Mouse (Mus musculus) CH12.LX (cell line): Measurements from ENCODE around the gene Dmkn.

Experiments used
- BHLHE40 ChIP-seq: IDR thresholded peaks from 2 replicates; pipeline ENCODE4 v1.6.1; 2011; ENCODE audit warnings: mild to moderate bottlenecking, low read depth, low read length, improper control_type of control experiment
- CTCF ChIP-seq, 2 experiments: IDR thresholded peaks in 1 of 2; conservative IDR thresholded peaks in 1 of 2; 2 replicates each; pipeline ENCODE4 v1.5.1; 2011 to 2012; ENCODE audit warnings: low read depth in 2 of 2, low read length in 2 of 2, improper control_type of control experiment in 1 of 2, inconsistent platforms in 1 of 2, mild to moderate bottlenecking in 1 of 2, moderate library complexity in 1 of 2
- EP300 ChIP-seq: IDR thresholded peaks from 2 replicates; pipeline ENCODE4 v1.6.1; 2011; ENCODE audit warnings: low read length, improper control_type of control experiment
- HCFC1 ChIP-seq: IDR thresholded peaks from 2 replicates; pipeline ENCODE4 v1.6.1; 2012; ENCODE audit warnings: low read depth, mild to moderate bottlenecking, inconsistent platforms, low read length, improper control_type of control experiment
- JUN ChIP-seq: IDR thresholded peaks from 2 replicates; pipeline ENCODE4 v1.6.1; 2011; ENCODE audit warnings: low read depth, mild to moderate bottlenecking, low read length, improper control_type of control experiment, moderate library complexity; ENCODE audit not compliant: insufficient read depth
- MAX ChIP-seq: IDR thresholded peaks from 2 replicates; pipeline ENCODE4 v1.6.1; 2011; ENCODE audit warnings: low read length, improper control_type of control experiment
- NELFE ChIP-seq: IDR thresholded peaks from 2 replicates; pipeline ENCODE4 v1.6.1; 2011; ENCODE audit warnings: low read depth, low read length, improper control_type of control experiment
- POLR2A ChIP-seq: IDR thresholded peaks from 2 replicates; pipeline ENCODE4 v1.6.1; 2011; ENCODE audit warnings: low read depth, mild to moderate bottlenecking, improper control_type of control experiment, low read length
- POLR2AphosphoS2 ChIP-seq: IDR thresholded peaks from 2 replicates; pipeline ENCODE4 v1.6.1; 2011; ENCODE audit warnings: low read depth, low read length, improper control_type of control experiment
- SIN3A ChIP-seq: IDR thresholded peaks from 2 replicates; pipeline ENCODE4 v1.6.1; 2012; ENCODE audit warnings: low read length, improper control_type of control experiment, inconsistent platforms
- UBTF ChIP-seq: IDR thresholded peaks from 2 replicates; pipeline ENCODE4 v1.6.1; 2012; ENCODE audit warnings: low read depth, mild to moderate bottlenecking, inconsistent platforms, low read length, improper control_type of control experiment, moderate library complexity
- USF2 ChIP-seq: conservative IDR thresholded peaks from 2 replicates; pipeline ENCODE4 v1.6.1; 2011; ENCODE audit warnings: low read depth, low read length, improper control_type of control experiment
- ZKSCAN1 ChIP-seq: IDR thresholded peaks from 2 replicates; pipeline ENCODE4 v1.6.1; 2012; ENCODE audit warnings: low read depth, inconsistent platforms, low read length, improper control_type of control experiment, borderline replicate concordance

DNA sequence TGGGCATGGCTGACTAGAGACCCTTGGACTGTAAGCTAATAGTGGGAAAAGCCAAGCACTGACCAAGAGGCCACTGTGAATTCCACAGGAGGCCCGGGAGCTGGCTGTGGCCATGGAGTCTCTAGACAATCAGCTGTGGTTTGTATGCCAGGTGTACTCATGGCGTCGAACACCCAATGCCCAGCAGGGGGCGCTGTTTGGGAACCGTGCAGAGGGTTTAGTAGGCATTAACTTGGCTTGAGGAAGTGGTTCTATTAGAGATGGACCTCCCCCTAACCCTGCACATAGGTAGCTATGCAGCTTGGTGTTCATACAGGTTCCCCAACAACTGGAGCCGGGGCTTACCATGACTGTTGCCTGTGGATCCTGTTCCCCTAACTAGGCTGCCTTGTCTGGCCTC is 42.4 kb downstream of the Dmkn start:
- TF ChIP-seq USF2 (no peak), EP300 (no peak), BHLHE40 (no peak), CTCF (conservative IDR thresholded peaks at IDR 0.05 in 1 of 2, IDR thresholded peaks at IDR 0.05 in 1 of 2; ENCODE audit: low read depth in 2 of 2, low read length in 2 of 2) (peak; percentile 75 to 77), POLR2A (no peak), ZKSCAN1 (no peak), SIN3A (no peak), UBTF (no peak), POLR2AphosphoS2 (no peak), HCFC1 (no peak), MAX (no peak), NELFE (no peak), JUN (no peak)
